Mouse (Mus musculus): Measurements from ENCODE around the gene Adcy10. TPM values are rescaled to one million over a fixed set of nuclear protein-coding genes. Genes with fewer than 3 reads are reported as not detected.
A peak's percentile ranks its signal among the peaks of the same experiment; 100 is the strongest.

The Adcy10 gene
- polyA plus RNA-seq, 1 experiment: not detected

- no peak for TF ChIP-seq POLR2A (IDR thresholded peaks at IDR 0.05; ENCODE audit: insufficient read depth, low read depth, low read length)
- no peak for TF ChIP-seq CTCF (IDR thresholded peaks at IDR 0.05; ENCODE audit: insufficient read depth, low read depth, low read length)
- WGBS: 66% methylated on average over 6 of the region's 6 CpGs
- H3K4me3 ChIP-seq (ENCODE audit: insufficient read depth, low read depth, low read length): no peak overlapping the region
- peaks cover 5% of the 10 kb centered on the region for H3K4me1 ChIP-seq (ENCODE audit: control insufficient read depth, insufficient read depth, low read length)
- H3K27ac ChIP-seq (ENCODE audit: insufficient read depth, low read depth, low read length): no peak overlapping the region
Measured at GRCm38 (mm10) chr1:165605774-165606173, 120.8 kb downstream of the Adcy10 start.

GRCm38 (mm10) chr1:165608904-165609303 lies 123.9 kb downstream of the Adcy10 start:
- 92% methylated on average over 4 of the region's 4 CpGs for WGBS
- Histone ChIP-seq H3K4me3 (ENCODE audit: insufficient read depth, low read depth, low read length) (no peak overlapping the region), H3K27ac (ENCODE audit: insufficient read depth, low read depth, low read length) (no peak overlapping the region), H3K4me1 (ENCODE audit: control insufficient read depth, insufficient read depth, low read length) (peaks cover 8% of the 10 kb centered on the region)
- TF ChIP-seq POLR2A (IDR thresholded peaks at IDR 0.05; ENCODE audit: insufficient read depth, low read depth, low read length): no peak
- TF ChIP-seq CTCF (IDR thresholded peaks at IDR 0.05; ENCODE audit: insufficient read depth, low read depth, low read length): no peak

- no peak overlapping the region for H3K4me3 ChIP-seq (ENCODE audit: insufficient read depth, low read depth, low read length)
- no peak for TF ChIP-seq CTCF (IDR thresholded peaks at IDR 0.05; ENCODE audit: insufficient read depth, low read depth, low read length)
- no peak for TF ChIP-seq POLR2A (IDR thresholded peaks at IDR 0.05; ENCODE audit: insufficient read depth, low read depth, low read length)
- WGBS: 68% methylated on average over 7 of the region's 7 CpGs
- no peak overlapping the region for H3K27ac ChIP-seq (ENCODE audit: insufficient read depth, low read depth, low read length)
- H3K4me1 ChIP-seq (ENCODE audit: control insufficient read depth, insufficient read depth, low read length): peaks cover 8% of the 10 kb centered on the region
Measured at GRCm38 (mm10) chr1:165609495-165610320, 124.7 kb downstream of the Adcy10 start.

GRCm38 (mm10) chr1:165610321-165610999 lies 125.5 kb downstream of the Adcy10 start:
- 30% methylated on average over 9 of the region's 9 CpGs for WGBS
- TF ChIP-seq POLR2A (IDR thresholded peaks at IDR 0.05; ENCODE audit: insufficient read depth, low read depth, low read length): no peak
- TF ChIP-seq CTCF (IDR thresholded peaks at IDR 0.05; ENCODE audit: insufficient read depth, low read depth, low read length): no peak

GRCm38 (mm10) chr1:165612714-165613113 lies 127.7 kb downstream of the Adcy10 start:
- no peak overlapping the region for H3K27ac ChIP-seq (ENCODE audit: insufficient read depth, low read depth, low read length)
- WGBS: 72% methylated on average over 5 of the region's 5 CpGs

More at GRCm38 (mm10) chr1:165610321-165610999, 125.5 kb downstream of the Adcy10 start:
- Histone ChIP-seq H3K27ac (ENCODE audit: insufficient read depth, low read depth, low read length) (peak overlapping the region; percentile 56; the same call in 1 of the 2 replicates), H3K4me1 (ENCODE audit: control insufficient read depth, insufficient read depth, low read length) (peaks cover 8% of the 10 kb centered on the region), H3K4me3 (ENCODE audit: insufficient read depth, low read depth, low read length) (no peak overlapping the region)

GRCm38 (mm10) chr1:165613926-165614325 lies 128.9 kb downstream of the Adcy10 start:
- H3K27ac ChIP-seq (ENCODE audit: insufficient read depth, low read depth, low read length): no peak overlapping the region
- 66% methylated on average over 4 of the region's 4 CpGs for WGBS
- H3K4me3 ChIP-seq (ENCODE audit: insufficient read depth, low read depth, low read length): no peak overlapping the region
- H3K4me1 ChIP-seq (ENCODE audit: control insufficient read depth, insufficient read depth, low read length): peaks cover 14% of the 10 kb centered on the region
- TF ChIP-seq POLR2A (IDR thresholded peaks at IDR 0.05; ENCODE audit: insufficient read depth, low read depth, low read length) (no peak), CTCF (IDR thresholded peaks at IDR 0.05; ENCODE audit: insufficient read depth, low read depth, low read length) (no peak)

More at GRCm38 (mm10) chr1:165612714-165613113, 127.7 kb downstream of the Adcy10 start:
- no peak for TF ChIP-seq POLR2A (IDR thresholded peaks at IDR 0.05; ENCODE audit: insufficient read depth, low read depth, low read length)
- TF ChIP-seq CTCF (IDR thresholded peaks at IDR 0.05; ENCODE audit: insufficient read depth, low read depth, low read length): no peak
- no peak overlapping the region for H3K4me3 ChIP-seq (ENCODE audit: insufficient read depth, low read depth, low read length)
- peaks cover 8% of the 10 kb centered on the region for H3K4me1 ChIP-seq (ENCODE audit: control insufficient read depth, insufficient read depth, low read length)

GRCm38 (mm10) chr1:165614793-165615192 lies 129.8 kb downstream of the Adcy10 start:
- 96% methylated on average over 3 of the region's 3 CpGs for WGBS
- no peak overlapping the region for H3K27ac ChIP-seq (ENCODE audit: insufficient read depth, low read depth, low read length)
- TF ChIP-seq POLR2A (IDR thresholded peaks at IDR 0.05; ENCODE audit: insufficient read depth, low read depth, low read length) (no peak), CTCF (IDR thresholded peaks at IDR 0.05; ENCODE audit: insufficient read depth, low read depth, low read length) (no peak)
- peaks cover 12% of the 10 kb centered on the region for H3K4me1 ChIP-seq (ENCODE audit: control insufficient read depth, insufficient read depth, low read length)
- no peak overlapping the region for H3K4me3 ChIP-seq (ENCODE audit: insufficient read depth, low read depth, low read length)

GRCm38 (mm10) chr1:165616652-165617051 lies 131.7 kb downstream of the Adcy10 start:
- H3K4me3 ChIP-seq (ENCODE audit: insufficient read depth, low read depth, low read length): no peak overlapping the region
- no peak overlapping the region for H3K27ac ChIP-seq (ENCODE audit: insufficient read depth, low read depth, low read length)
- H3K4me1 ChIP-seq (ENCODE audit: control insufficient read depth, insufficient read depth, low read length): peaks cover 6% of the 10 kb centered on the region
- TF ChIP-seq POLR2A (IDR thresholded peaks at IDR 0.05; ENCODE audit: insufficient read depth, low read depth, low read length) (no peak), CTCF (IDR thresholded peaks at IDR 0.05; ENCODE audit: insufficient read depth, low read depth, low read length) (no peak)
- 66% methylated on average over 7 of the region's 7 CpGs for WGBS
